Mouse (Mus musculus) CD4-positive, CD25-positive, alpha-beta regulatory T cell, adult 2 months (primary cell): ENCODE data around the gene Mex3b.
A peak's percentile ranks its signal among the peaks of the same experiment; 100 is the strongest.

ENCODE experiments used
- DNase-seq: peaks from one replicate; pipeline ENCODE4 v3.0.0-alpha.2; 2012; ENCODE audit warnings: low read depth, low spot score

Mex3b gene

GRCm38 (mm10) chr7:82866486-82867270 is 455 bp upstream of the Mex3b start:
- DNase-seq: peak; percentile 98

DNA sequence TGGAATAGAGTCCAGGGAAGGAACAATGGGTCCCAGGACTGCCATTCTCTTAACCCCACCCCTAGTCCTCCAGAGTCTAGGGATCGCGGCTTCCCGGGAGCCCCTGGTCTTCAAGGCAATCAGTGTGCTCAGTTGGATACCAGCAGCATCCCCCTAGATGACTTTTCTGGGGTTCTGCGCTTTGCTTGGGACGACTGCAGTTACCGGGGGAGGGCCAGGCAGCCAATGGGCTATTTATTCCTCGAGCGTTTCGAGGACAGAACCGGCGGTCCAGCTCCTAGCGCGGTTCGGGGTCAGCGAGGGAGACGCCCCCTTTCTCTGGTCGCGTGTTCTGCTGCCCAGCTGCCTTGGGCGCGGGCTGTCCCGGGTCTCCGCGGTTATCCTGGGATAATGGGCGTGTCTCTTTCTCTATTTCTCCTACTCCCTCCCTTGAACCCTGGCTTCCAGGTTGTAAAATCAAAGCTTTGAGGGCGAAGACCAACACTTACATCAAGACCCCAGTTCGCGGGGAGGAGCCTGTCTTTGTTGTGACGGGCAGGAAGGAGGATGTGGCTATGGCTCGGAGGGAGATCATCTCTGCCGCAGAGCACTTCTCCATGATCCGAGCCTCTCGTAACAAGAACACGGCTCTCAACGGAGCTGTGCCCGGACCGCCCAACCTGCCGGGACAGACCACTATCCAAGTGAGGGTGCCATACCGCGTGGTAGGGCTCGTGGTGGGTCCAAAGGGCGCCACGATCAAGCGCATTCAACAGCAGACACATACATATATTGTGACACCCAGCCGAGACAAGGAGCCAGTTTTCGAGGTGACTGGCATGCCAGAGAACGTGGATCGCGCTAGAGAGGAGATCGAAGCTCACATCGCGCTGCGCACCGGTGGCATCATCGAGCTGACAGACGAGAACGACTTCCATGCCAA is 1.4 kb downstream of the Mex3b start:
- DNase-seq: peak; percentile 73

- DNase-seq: peak; percentile 17
These were observed 2.4 kb downstream of the Mex3b start for GRCm38 (mm10) chr7:82869231-82870147.

GRCm38 (mm10) chr7:82870148-82870513 is 3.0 kb downstream of the Mex3b start:
- no peak for DNase-seq

- no peak for DNase-seq
These were observed 9.4 kb downstream of the Mex3b start for GRCm38 (mm10) chr7:82876551-82876950.

GRCm38 (mm10) chr7:82880016-82880415 is 12.9 kb downstream of the Mex3b start:
- no peak for DNase-seq

GRCm38 (mm10) chr7:82880700-82881099 is 13.6 kb downstream of the Mex3b start:
- DNase-seq: peak; percentile 19

DNA sequence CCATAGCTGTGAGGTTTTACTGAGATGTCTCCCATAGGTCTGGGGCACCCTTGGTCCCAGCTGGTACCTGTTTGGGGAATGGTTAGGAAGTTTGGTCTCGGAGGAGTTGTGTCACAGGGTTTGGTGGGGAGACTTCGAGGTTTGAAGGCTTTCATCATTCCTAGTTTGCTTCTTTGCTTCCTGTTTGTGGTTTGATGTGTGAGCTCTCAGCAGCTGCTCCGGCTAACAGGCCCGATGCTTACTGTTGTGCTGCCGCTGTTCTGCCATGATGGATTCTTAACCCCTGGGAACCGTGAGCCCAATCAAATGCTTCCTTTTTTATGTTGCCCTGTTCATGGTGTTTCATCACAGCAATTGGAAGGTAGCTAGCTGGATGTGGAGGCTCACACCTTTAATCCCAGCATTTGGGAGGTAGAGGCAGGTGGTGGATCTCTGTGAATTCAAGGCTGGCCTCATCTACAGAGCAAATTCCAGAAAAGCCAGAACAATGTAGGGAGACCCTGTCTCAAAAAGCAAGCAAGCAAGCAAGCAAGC is 23.3 kb downstream of the Mex3b start:
- no peak for DNase-seq

GRCm38 (mm10) chr7:82890875-82891515 is 23.9 kb downstream of the Mex3b start:
- no peak for DNase-seq

- no peak for DNase-seq
These were observed 27.2 kb downstream of the Mex3b start for GRCm38 (mm10) chr7:82894366-82894765.

- DNase-seq: no peak
These were observed 28.5 kb downstream of the Mex3b start for GRCm38 (mm10) chr7:82895606-82896005.

DNA sequence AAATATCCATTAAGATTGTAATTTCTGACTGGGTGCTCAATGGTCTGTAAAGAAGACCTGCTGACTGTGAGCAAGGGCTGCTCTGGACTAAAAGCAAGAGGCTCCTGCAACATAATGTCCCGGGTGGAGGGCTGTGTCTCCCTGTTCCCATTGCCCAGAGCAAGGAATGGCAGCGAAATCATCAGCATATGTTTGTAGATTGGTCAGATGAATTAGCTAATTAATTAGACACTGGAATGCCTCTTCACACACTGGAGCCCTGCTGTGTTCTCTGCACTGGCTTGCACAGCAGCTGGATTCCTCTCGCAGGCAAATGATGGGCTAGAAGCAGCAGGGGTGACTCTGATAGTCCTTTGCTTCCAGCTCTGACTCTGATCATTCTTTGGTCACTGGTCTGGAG is 29.6 kb downstream of the Mex3b start:
- DNase-seq: no peak

DNA sequence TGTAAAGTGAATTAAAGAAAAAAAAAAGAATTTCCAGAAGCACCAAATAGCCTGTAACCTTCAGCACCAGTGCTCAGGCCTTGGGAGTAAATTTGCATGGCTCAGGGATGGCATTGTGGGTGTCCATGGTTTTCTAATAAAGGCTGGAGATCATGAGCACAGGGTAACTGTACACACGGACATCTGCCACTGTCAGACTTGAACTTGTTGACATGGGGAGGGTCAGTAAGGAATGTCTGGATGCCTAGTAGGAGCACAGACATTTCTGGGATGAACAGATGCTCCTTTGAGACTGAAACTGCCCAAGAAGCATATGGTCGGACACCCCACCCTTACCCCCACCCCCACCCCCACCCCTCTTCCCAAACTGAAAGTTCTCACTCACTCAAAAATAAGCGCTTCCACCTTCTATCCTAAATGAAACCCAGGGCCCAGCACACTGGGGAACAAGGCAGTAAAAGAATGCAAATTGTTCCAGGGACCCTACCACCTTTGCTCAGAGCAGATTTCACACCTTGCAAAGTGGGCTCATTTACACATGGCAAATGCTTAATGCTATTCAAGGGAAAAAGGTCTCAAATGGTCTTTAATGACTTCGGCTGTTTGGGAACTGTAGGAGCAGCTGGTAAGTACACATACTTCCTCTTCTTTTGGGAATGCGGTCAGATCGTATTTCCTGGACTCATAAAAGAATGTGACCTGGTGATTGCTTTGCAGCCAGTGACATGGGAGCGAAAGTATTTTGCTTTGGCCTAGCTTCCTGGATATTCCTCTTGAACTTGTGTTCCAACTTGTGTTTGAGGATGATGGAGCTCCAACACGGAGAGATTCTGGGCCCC is 32.5 kb downstream of the Mex3b start:
- DNase-seq: no peak

- DNase-seq: no peak
These were observed 35.9 kb downstream of the Mex3b start for GRCm38 (mm10) chr7:82903006-82903405.

DNA sequence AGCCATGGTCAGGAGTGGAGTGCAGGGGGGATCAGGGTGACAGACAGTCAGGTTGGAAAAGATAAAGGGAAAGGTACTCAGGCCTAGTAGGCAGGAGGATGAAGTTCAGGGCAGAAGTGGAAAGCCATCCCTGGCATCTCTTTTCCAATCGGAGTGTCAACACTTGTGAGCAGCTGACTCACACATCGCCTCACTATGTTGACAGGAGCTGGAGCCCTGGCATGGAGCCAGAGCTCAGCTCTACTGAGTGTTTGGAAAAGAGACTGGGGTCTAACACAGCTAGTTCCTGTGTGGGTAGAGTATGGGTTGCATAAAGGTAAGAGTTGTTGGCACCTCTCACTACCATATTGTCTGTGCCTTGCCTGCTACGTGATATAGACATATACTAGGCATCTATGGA is 38.4 kb downstream of the Mex3b start:
- DNase-seq: no peak

DNA sequence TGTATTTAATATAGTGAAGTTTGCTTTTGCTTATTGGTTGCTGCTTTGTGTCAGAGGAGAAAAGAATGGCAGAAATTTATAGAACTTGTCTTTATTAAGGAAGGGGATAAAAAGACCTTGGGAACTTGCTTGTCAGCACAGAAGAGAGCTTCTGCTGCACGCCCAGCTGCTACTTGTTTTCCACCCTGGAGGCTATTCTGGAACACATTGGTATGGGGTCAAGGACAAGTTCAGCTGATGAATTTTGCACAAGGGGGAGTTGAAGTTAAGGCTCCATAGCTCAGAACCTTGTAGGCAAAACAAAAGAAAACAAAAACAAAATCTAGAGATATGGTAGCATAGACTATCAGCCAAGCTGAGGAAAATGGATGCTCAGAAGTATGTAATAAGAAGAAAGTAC is 39.9 kb downstream of the Mex3b start:
- DNase-seq: no peak

- DNase-seq: peak; percentile 8
These were observed 43.6 kb downstream of the Mex3b start for GRCm38 (mm10) chr7:82910536-82911384.

DNA sequence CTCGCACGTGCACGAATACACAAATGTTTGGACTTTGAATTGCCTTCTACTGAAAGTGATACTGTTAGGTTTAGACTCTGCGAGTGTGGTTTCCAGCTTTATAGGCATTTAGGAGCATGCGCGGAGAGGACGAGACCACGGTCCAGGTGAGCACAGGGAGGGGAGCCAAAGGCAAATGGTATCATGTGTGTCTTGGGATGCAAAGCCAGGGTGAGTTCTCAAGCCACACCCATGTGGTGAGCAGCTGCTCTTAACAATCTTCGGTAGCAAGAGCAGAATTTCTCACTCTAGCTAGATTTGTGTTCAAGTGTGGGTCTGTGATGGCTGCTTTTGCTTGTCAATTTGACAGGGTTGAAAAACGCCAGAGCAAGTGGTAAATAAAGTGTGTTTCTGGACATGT is 44.4 kb downstream of the Mex3b start:
- DNase-seq: peak; percentile 5

DNA sequence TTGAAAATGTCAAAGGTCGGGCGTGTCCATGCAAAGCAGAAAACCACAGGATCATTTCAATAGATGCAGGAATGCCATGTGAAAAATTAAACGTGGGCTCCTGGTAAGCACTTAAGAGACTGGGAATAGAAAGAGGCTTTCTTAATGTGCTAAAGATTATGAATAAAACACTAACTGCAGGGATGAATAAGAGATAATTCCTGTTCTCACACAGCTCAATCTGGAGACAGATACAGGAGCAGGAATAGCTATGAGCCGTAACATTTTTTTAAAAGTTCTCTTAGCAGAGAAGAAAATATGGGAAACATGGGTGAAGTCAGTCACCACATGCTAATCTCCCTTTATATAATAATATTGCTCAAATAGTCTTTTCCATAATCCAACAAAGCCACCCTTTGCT is 47.2 kb downstream of the Mex3b start:
- DNase-seq: no peak
